Mouse (Mus musculus) MEL (cell line): ENCODE measurements around the gene Fgd3.

ENCODE experiments used
- CTCF ChIP-seq, 3 experiments: IDR thresholded peaks in 2 of 3; conservative IDR thresholded peaks in 1 of 3; 2 replicates each; pipeline ENCODE4 v1.5.1; 2011 to 2012; ENCODE audit warnings: low read length in 3 of 3, low read depth in 2 of 3, mild to moderate bottlenecking in 2 of 3, improper control_type of control experiment in 1 of 3, inconsistent platforms in 1 of 3, mixed read lengths in 1 of 3, moderate library complexity in 1 of 3; ENCODE audit not compliant: control insufficient read depth in 1 of 3, insufficient read depth in 1 of 3, poor library complexity in 1 of 3, severe bottlenecking in 1 of 3
- SMC3 ChIP-seq: IDR thresholded peaks from 2 replicates; pipeline ENCODE4 v1.6.1; 2011; ENCODE audit warnings: low read depth, low read length, improper control_type of control experiment

- TF ChIP-seq CTCF (IDR thresholded peaks at IDR 0.05 in 2 of 3, conservative IDR thresholded peaks at IDR 0.05 in 1 of 3; ENCODE audit: control insufficient read depth in 1 of 3, insufficient read depth in 1 of 3, low read depth in 2 of 3, low read length in 3 of 3, poor library complexity in 1 of 3, severe bottlenecking in 1 of 3), result no peak
- no peak for TF ChIP-seq SMC3
Observed at GRCm38 (mm10) chr13:49224314-49224713, 95.8 kb downstream of the Fgd3 start.
